Mouse (Mus musculus) E14TG2a.4 (cell line): Measurements from ENCODE around the gene Mnd1.

Experiments
- H3K27me3 ChIP-seq: 2 replicates; pipeline ENCODE4 v1.6.1; 2014; ENCODE audit warnings: low read length, control low read depth; ENCODE audit not compliant: insufficient read depth
- H3K36me3 ChIP-seq: 2 replicates; pipeline ENCODE4 v1.6.1; 2014; ENCODE audit warnings: low read length, control low read depth; ENCODE audit not compliant: insufficient read depth
- H3K4me1 ChIP-seq: replicated peaks from 2 replicates; pipeline ENCODE4 v1.6.1; 2014; ENCODE audit warnings: low read depth, low read length, control low read depth
- H3K4me3 ChIP-seq: replicated peaks from 2 replicates; pipeline ENCODE4 v1.5.1; 2014; ENCODE audit warnings: mild to moderate bottlenecking, low read length
- H3K9me3 ChIP-seq: 2 replicates; pipeline ENCODE4 v1.6.1; 2014; ENCODE audit warnings: low read length, control low read depth
- CTCF ChIP-seq: conservative IDR thresholded peaks from 2 replicates; pipeline ENCODE4 v1.5.1; 2014; ENCODE audit warnings: low read length
- NANOG ChIP-seq: IDR thresholded peaks from 2 replicates; pipeline ENCODE4 v1.6.1; 2014; ENCODE audit warnings: borderline replicate concordance, low read length, mixed read lengths
- POU5F1 ChIP-seq: IDR thresholded peaks from 2 replicates; pipeline ENCODE4 v1.6.1; 2014; ENCODE audit warnings: low read length, borderline replicate concordance

The Mnd1 gene

GRCm38 (mm10) chr3:84149831-84150230 lies 5.8 kb downstream of the Mnd1 start:
- TF ChIP-seq NANOG = no peak
- TF ChIP-seq POU5F1 = no peak
- TF ChIP-seq CTCF = no peak
- peaks cover 6% of the 10 kb centered on the region for H3K36me3 ChIP-seq
- H3K9me3 ChIP-seq = peaks cover 13% of the 10 kb centered on the region
- peaks cover 19% of the 10 kb centered on the region for H3K4me1 ChIP-seq
- no peaks in the 10 kb centered on the region for H3K27me3 ChIP-seq
- no peak overlapping the region for H3K4me3 ChIP-seq

DNA sequence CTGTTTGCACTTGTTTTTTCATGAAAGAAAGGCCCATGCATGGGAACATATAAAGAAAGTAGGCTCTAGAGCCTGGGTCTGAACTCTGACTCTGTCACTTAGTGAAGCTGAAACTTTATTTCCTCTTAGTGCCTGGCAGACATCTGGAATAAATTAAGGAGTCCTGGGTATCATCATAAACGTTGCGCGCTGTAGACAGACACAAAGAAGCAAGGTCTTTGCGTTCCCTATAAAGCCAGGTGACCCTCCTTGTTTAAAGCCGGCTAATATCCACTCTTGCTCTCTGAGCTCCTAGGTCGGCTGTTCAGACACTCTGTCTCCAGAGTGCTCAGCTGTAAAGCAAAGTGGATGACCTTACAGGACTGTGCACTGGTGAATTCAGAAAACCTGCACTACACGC lies 14.6 kb downstream of the Mnd1 start:
- no peak for TF ChIP-seq CTCF
- TF ChIP-seq NANOG = no peak
- TF ChIP-seq POU5F1 = no peak
- Histone ChIP-seq H3K9me3 (no peaks in the 10 kb centered on the region), H3K4me1 (0 out of 2 replicates have a peak, but pooled peaks cover 4% of the 10 kb centered on the region), H3K27me3 (no peaks in the 10 kb centered on the region), H3K4me3 (no peak overlapping the region), H3K36me3 (peaks cover 5% of the 10 kb centered on the region; the same call in 1 of the 2 replicates)

- Histone ChIP-seq H3K4me1 (peaks cover 10% of the 10 kb centered on the region), H3K4me3 (no peak overlapping the region), H3K27me3 (no peaks in the 10 kb centered on the region), H3K9me3 (no peaks in the 10 kb centered on the region), H3K36me3 (peaks cover 28% of the 10 kb centered on the region)
- TF ChIP-seq POU5F1 = no peak
- no peak for TF ChIP-seq CTCF
- no peak for TF ChIP-seq NANOG
Observed at GRCm38 (mm10) chr3:84136509-84136908, 19.1 kb downstream of the Mnd1 start.

DNA sequence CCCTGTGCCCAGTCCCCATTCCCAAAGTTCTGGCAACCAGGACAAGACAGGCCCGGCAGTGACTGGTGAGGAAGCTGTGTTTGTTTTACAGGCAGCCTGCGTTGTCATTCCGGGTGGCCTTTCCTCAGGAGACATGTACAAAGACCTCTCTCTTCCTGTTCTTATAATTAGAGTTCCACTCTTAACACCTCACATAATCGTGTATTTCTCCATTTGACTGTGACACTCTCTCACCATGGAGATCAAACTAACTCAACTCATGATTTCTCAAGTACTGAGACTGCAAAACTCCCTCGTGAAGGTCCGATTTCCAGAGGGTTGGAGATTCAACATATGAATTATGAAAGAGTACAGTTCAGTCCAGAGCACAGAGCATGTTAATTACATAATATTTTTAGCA lies 19.7 kb downstream of the Mnd1 start:
- TF ChIP-seq NANOG (no peak), CTCF (no peak), POU5F1 (no peak)
- peaks cover 31% of the 10 kb centered on the region for H3K36me3 ChIP-seq
- peaks cover 10% of the 10 kb centered on the region for H3K4me1 ChIP-seq
- no peaks in the 10 kb centered on the region for H3K27me3 ChIP-seq
- no peaks in the 10 kb centered on the region for H3K9me3 ChIP-seq
- H3K4me3 ChIP-seq = no peak overlapping the region

DNA sequence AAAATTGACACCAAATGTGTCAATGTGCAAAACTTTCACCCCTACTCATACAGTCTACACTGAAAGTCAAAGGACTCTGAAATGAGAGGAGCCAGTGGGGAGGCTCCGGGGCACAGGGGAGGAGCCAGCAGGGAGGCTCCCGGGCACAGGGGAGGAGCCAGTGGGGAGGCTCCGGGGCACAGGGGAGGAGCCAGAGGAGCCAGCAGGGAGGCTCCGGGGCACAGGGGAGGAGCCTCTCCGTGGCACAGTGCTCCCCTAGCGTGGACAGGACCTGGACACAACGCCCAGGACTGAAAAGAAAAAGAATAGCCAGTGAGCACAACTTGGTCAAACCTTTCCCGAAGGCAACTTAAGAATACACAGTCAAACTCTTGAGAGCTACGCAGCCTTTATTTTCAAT lies 20.2 kb downstream of the Mnd1 start:
- TF ChIP-seq NANOG = no peak
- TF ChIP-seq POU5F1 = no peak
- no peak for TF ChIP-seq CTCF
- peaks cover 10% of the 10 kb centered on the region for H3K4me1 ChIP-seq
- no peaks in the 10 kb centered on the region for H3K27me3 ChIP-seq
- no peaks in the 10 kb centered on the region for H3K9me3 ChIP-seq
- no peak overlapping the region for H3K4me3 ChIP-seq
- H3K36me3 ChIP-seq = peaks cover 28% of the 10 kb centered on the region

- peaks cover 10% of the 10 kb centered on the region for H3K4me1 ChIP-seq
- peaks cover 12% of the 10 kb centered on the region for H3K9me3 ChIP-seq
- peaks cover 51% of the 10 kb centered on the region for H3K36me3 ChIP-seq
- no peak overlapping the region for H3K4me3 ChIP-seq
- TF ChIP-seq POU5F1 = no peak
- TF ChIP-seq NANOG = no peak
- no peak for TF ChIP-seq CTCF
- no peaks in the 10 kb centered on the region for H3K27me3 ChIP-seq
Observed at GRCm38 (mm10) chr3:84131369-84131768, 24.2 kb downstream of the Mnd1 start.

- no peaks in the 10 kb centered on the region for H3K27me3 ChIP-seq
- peaks cover 18% of the 10 kb centered on the region for H3K9me3 ChIP-seq
- peaks cover 56% of the 10 kb centered on the region for H3K36me3 ChIP-seq
- peaks cover 10% of the 10 kb centered on the region for H3K4me1 ChIP-seq
- TF ChIP-seq CTCF (no peak), NANOG (no peak), POU5F1 (no peak)
- no peak overlapping the region for H3K4me3 ChIP-seq
Observed at GRCm38 (mm10) chr3:84130776-84131175, 24.8 kb downstream of the Mnd1 start.

- Histone ChIP-seq H3K9me3 (peaks cover 34% of the 10 kb centered on the region), H3K27me3 (no peaks in the 10 kb centered on the region), H3K4me1 (peaks cover 4% of the 10 kb centered on the region; the same call in 1 of the 2 replicates), H3K4me3 (no peak overlapping the region), H3K36me3 (peaks cover 62% of the 10 kb centered on the region)
- TF ChIP-seq POU5F1 (no peak), CTCF (no peak), NANOG (no peak)
Observed at GRCm38 (mm10) chr3:84128871-84129870, 26.4 kb downstream of the Mnd1 start.

DNA sequence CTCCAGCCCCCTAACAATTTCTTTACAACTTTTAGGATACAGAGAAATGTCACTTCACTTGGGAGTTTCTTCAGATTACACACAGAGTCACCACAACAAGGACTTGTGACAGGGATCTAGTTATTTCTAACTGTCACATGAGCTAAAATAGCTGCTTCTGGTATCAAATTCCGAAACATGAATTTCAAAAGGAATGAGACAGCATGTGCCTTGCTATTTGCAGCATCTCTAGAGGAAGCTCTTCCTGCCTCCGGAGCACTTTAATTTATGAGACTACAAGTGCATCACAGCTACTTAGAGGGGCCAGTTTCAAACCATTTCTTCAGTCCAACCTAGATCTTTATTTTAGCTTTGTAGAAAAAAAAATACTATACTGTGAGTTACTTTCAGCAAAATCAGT lies 28.2 kb downstream of the Mnd1 start:
- Histone ChIP-seq H3K4me3 (no peak overlapping the region), H3K36me3 (peaks cover 54% of the 10 kb centered on the region), H3K9me3 (peaks cover 50% of the 10 kb centered on the region), H3K4me1 (no peaks in the 10 kb centered on the region), H3K27me3 (no peaks in the 10 kb centered on the region)
- TF ChIP-seq POU5F1 (no peak), CTCF (no peak), NANOG (no peak)
